ENCODE assay signal across 8 mouse cellular contexts in genomic region chr1:166154162-166155112, GRCm38 (mm10). TPM values are rescaled to one million over a fixed set of nuclear protein-coding genes. Genes with fewer than 3 reads are reported as not detected.
DNase-seq lines count a peak whose midpoint lies in the region; ATAC-seq and TF ChIP-seq lines count a peak whose summit lies in the region.

No protein-coding gene starts in this region.

- H3K9me3 ChIP-seq in ES-Bruce4 (replicated peaks; ENCODE audit: control insufficient read depth, insufficient read depth, low read length, poor library complexity, severe bottlenecking) = no peaks in the 10 kb centered on the region
- no peaks in the 10 kb centered on the region for H3K9me3 ChIP-seq in forebrain, embryonic 11.5 days (ENCODE audit: control insufficient read depth, low read length)
- no peaks in the 10 kb centered on the region for H3K9me3 ChIP-seq in heart, embryonic 16.5 days (replicated peaks; ENCODE audit: control insufficient read depth, low read length)
- no peaks in the 10 kb centered on the region for H3K9me3 ChIP-seq in liver, postnatal 0 days (ENCODE audit: low read length)
- no peaks in the 10 kb centered on the region for H3K9me3 ChIP-seq in neural tube, embryonic 14.5 days (ENCODE audit: control insufficient read depth, low read length)

- peak overlapping the region; percentile 32; the same call in 1 of the 2 replicates for H3K4me2 ChIP-seq in forebrain, embryonic 11.5 days (ENCODE audit: low read depth, low read length, severe bottlenecking)
- peak overlapping the region; percentile 59 for H3K4me2 ChIP-seq in heart, embryonic 16.5 days (ENCODE audit: low read depth, low read length)
- H3K4me2 ChIP-seq in liver, postnatal 0 days (ENCODE audit: low read depth, low read length) = 0 out of 2 replicates have a peak overlapping the region, but pooled peaks have one; percentile 13
- no peak overlapping the region for H3K4me2 ChIP-seq in neural tube, embryonic 14.5 days (ENCODE audit: low read depth, low read length)

- no peaks in the 10 kb centered on the region for H3K27me3 ChIP-seq in ES-Bruce4 (ENCODE audit: control insufficient read depth, insufficient read depth, low read length, poor library complexity, severe bottlenecking)
- H3K27me3 ChIP-seq in forebrain, embryonic 11.5 days (ENCODE audit: control insufficient read depth, insufficient read depth, low read length) = peaks cover 4% of the 10 kb centered on the region
- H3K27me3 ChIP-seq in heart, embryonic 16.5 days (ENCODE audit: control insufficient read depth, insufficient read depth, low read length) = peaks cover 22% of the 10 kb centered on the region
- H3K27me3 ChIP-seq in liver, postnatal 0 days (ENCODE audit: insufficient read depth, low read length) = peaks cover 15% of the 10 kb centered on the region; the same call in 1 of the 2 replicates
- H3K27me3 ChIP-seq in neural tube, embryonic 14.5 days (ENCODE audit: control insufficient read depth, insufficient read depth, low read length) = peaks cover 9% of the 10 kb centered on the region; the same call in 1 of the 2 replicates

- peaks cover 3% of the 10 kb centered on the region for H3K4me1 ChIP-seq in ES-Bruce4 (ENCODE audit: control insufficient read depth, insufficient read depth, low read length)
- no peaks in the 10 kb centered on the region; the same call in 1 of the 2 replicates for H3K4me1 ChIP-seq in forebrain, embryonic 11.5 days (replicated peaks; ENCODE audit: control insufficient read depth, insufficient read depth, low read length)
- peaks cover 3% of the 10 kb centered on the region for H3K4me1 ChIP-seq in heart, embryonic 16.5 days (ENCODE audit: control insufficient read depth, insufficient read depth, low read length)
- H3K4me1 ChIP-seq in liver, postnatal 0 days (ENCODE audit: insufficient read depth) = peaks cover 2% of the 10 kb centered on the region; the same call in 1 of the 2 replicates
- H3K4me1 ChIP-seq in neural tube, embryonic 14.5 days (ENCODE audit: control insufficient read depth, insufficient read depth, low read length) = peaks cover 4% of the 10 kb centered on the region; the same call in 1 of the 2 replicates

- peak; percentile 96 for TF ChIP-seq CTCF in ES-Bruce4 (IDR thresholded peaks at IDR 0.05; ENCODE audit: low read depth, low read length)
- peak; percentile 95 for TF ChIP-seq CTCF in liver, postnatal 0 days (IDR thresholded peaks at IDR 0.05; ENCODE audit: low read depth)

- 0 out of 2 replicates have a peak, but pooled peaks cover 8% of the 10 kb centered on the region for H3K36me3 ChIP-seq in ES-Bruce4 (ENCODE audit: control insufficient read depth, insufficient read depth, low read length, poor library complexity, severe bottlenecking)
- no peaks in the 10 kb centered on the region for H3K36me3 ChIP-seq in forebrain, embryonic 11.5 days (ENCODE audit: control insufficient read depth, insufficient read depth, low read length)
- no peaks in the 10 kb centered on the region for H3K36me3 ChIP-seq in heart, embryonic 16.5 days (ENCODE audit: control insufficient read depth, insufficient read depth)
- H3K36me3 ChIP-seq in liver, postnatal 0 days (replicated peaks; ENCODE audit: insufficient read depth, low read length) = no peaks in the 10 kb centered on the region
- H3K36me3 ChIP-seq in neural tube, embryonic 14.5 days (ENCODE audit: control insufficient read depth, insufficient read depth, low read length) = no peaks in the 10 kb centered on the region

- 0 out of 2 replicates have a peak, but pooled peaks have one; percentile 58 for TF ChIP-seq EP300 in ES-Bruce4 (IDR thresholded peaks at IDR 0.05; ENCODE audit: insufficient read depth, low read depth, low read length)
- no peak for TF ChIP-seq EP300 in liver, postnatal 0 days (IDR thresholded peaks at IDR 0.05; ENCODE audit: low read depth)

- H3K4me3 ChIP-seq in ES-Bruce4 (ENCODE audit: low read depth, low read length) = peak overlapping the region; percentile 32
- H3K4me3 ChIP-seq in forebrain, embryonic 11.5 days (ENCODE audit: low read depth, low read length) = no peak overlapping the region
- peak overlapping the region; percentile 9; the same call in 1 of the 2 replicates for H3K4me3 ChIP-seq in heart, embryonic 16.5 days (ENCODE audit: low read length)
- no peak overlapping the region for H3K4me3 ChIP-seq in liver, postnatal 0 days (ENCODE audit: low read depth, low read length)
- no peak overlapping the region for H3K4me3 ChIP-seq in neural tube, embryonic 14.5 days (ENCODE audit: low read depth, low read length)

- WGBS in forebrain, embryonic 11.5 days = 19% methylated on average over 29 of the region's 29 CpGs
- 7% methylated on average over 29 of the region's 29 CpGs for WGBS in heart, embryonic 16.5 days
- 13% methylated on average over 29 of the region's 29 CpGs for WGBS in liver, postnatal 0 days (ENCODE audit: insufficient replicate concordance)
- WGBS in neural tube, embryonic 14.5 days = 16% methylated on average over 29 of the region's 29 CpGs

- peak overlapping the region; percentile 58 for H3K27ac ChIP-seq in ES-Bruce4 (ENCODE audit: insufficient read depth, low read length)
- H3K27ac ChIP-seq in forebrain, embryonic 11.5 days (ENCODE audit: low read depth, low read length) = no peak overlapping the region
- H3K27ac ChIP-seq in heart, embryonic 16.5 days (ENCODE audit: low read length) = no peak overlapping the region
- H3K27ac ChIP-seq in liver, postnatal 0 days (ENCODE audit: low read depth) = no peak overlapping the region
- no peak overlapping the region for H3K27ac ChIP-seq in neural tube, embryonic 14.5 days (ENCODE audit: low read depth, low read length)

- H3K9ac ChIP-seq in ES-Bruce4 (ENCODE audit: low read depth, poor library complexity, severe bottlenecking) = peak overlapping the region; percentile 66
- no peak overlapping the region for H3K9ac ChIP-seq in forebrain, embryonic 11.5 days (ENCODE audit: low read length)
- no peak overlapping the region for H3K9ac ChIP-seq in heart, embryonic 16.5 days (ENCODE audit: low read length)
- H3K9ac ChIP-seq in liver, postnatal 0 days (replicated peaks) = no peak overlapping the region
- no peak overlapping the region for H3K9ac ChIP-seq in neural tube, embryonic 14.5 days (replicated peaks; ENCODE audit: low read depth, low read length)

- ATAC-seq in forebrain, embryonic 11.5 days (replicated peaks; ENCODE audit: low FRiP score) = peak; percentile 65
- 0 out of 2 replicates have a peak, but pooled peaks have one; percentile 45 for ATAC-seq in heart, embryonic 16.5 days (replicated peaks; ENCODE audit: extremely low read depth, insufficient read depth, low FRiP score)
- peak; percentile 59; the same call in 1 of the 2 replicates for ATAC-seq in liver, postnatal 0 days
- peak; percentile 71; the same call in 1 of the 2 replicates for ATAC-seq in neural tube, embryonic 14.5 days (ENCODE audit: low read depth)

- TF ChIP-seq POLR2A in ES-Bruce4 (IDR thresholded peaks at IDR 0.05; ENCODE audit: insufficient read depth, low read length) = no peak

- DNase-seq in c-Kit-positive CD71-positive TER-119-negative erythroid progenitor cells, embryonic 14.5 days (ENCODE audit: low read depth) = peak; percentile 52
- peak; percentile 88 for DNase-seq in forebrain, embryonic 11.5 days (ENCODE audit: low spot score)
- peak; percentile 78 to 85 for DNase-seq in kidney, postnatal 25 days
- peak; percentile 83 for DNase-seq in liver, postnatal 0 days
- peak; percentile 39 for DNase-seq in telencephalon, adult 2 months (ENCODE audit: low read depth, low spot score)

RNA-seq across cellular contexts. Expression of gene Gpa33, which starts 24.4 kb away (rescaled TPM):
- polyA plus RNA-seq in ES-Bruce4 (2011; ENCODE audit: insufficient read depth, insufficient read length, low read depth, missing spikeins) = 49.6 and 55.9 TPM in 2 replicates
- polyA plus RNA-seq in forebrain, embryonic 11.5 days (2014; fragmentation: Nextera tagmentation; extraction: Ambion mirVana) = 0.12 and 0.20 TPM in 2 replicates
- 0.11 and 0.67 TPM in 2 replicates for polyA plus RNA-seq in heart, embryonic 16.5 days (2015; fragmentation: Nextera tagmentation; extraction: Ambion mirVana)
- not detected in 2 replicates for polyA plus RNA-seq in liver, postnatal 0 days (2015; fragmentation: Nextera tagmentation; extraction: Ambion mirVana)
- not detected in 2 replicates for polyA plus RNA-seq in neural tube, embryonic 14.5 days (2014; fragmentation: Nextera tagmentation; extraction: Ambion mirVana)

RNA-seq across cellular contexts. Expression of gene Dusp27, which starts 26.7 kb away (rescaled TPM):
- 3.9 and 5.8 TPM in 2 replicates for polyA plus RNA-seq in ES-Bruce4 (2011; ENCODE audit: insufficient read depth, insufficient read length, low read depth, missing spikeins)
- 1.8 and 2.2 TPM in 2 replicates for polyA plus RNA-seq in forebrain, embryonic 11.5 days (2014; fragmentation: Nextera tagmentation; extraction: Ambion mirVana)
- polyA plus RNA-seq in heart, embryonic 16.5 days (2015; fragmentation: Nextera tagmentation; extraction: Ambion mirVana) = 50.1 and 50.5 TPM in 2 replicates
- polyA plus RNA-seq in liver, postnatal 0 days (2015; fragmentation: Nextera tagmentation; extraction: Ambion mirVana) = 0.04 and 0.20 TPM in 2 replicates
- 0.54 and 1.6 TPM in 2 replicates for polyA plus RNA-seq in neural tube, embryonic 14.5 days (2014; fragmentation: Nextera tagmentation; extraction: Ambion mirVana)

Comparison
In these comparisons a context has a peak if more than half of its experiments do, and no peak if none do; other contexts are left out.
1. H3K4me3 ChIP-seq: peak in ES-Bruce4 (single experiment) and heart, embryonic 16.5 days (single experiment); none in forebrain, embryonic 11.5 days (single experiment), liver, postnatal 0 days (single experiment) and neural tube, embryonic 14.5 days (single experiment).
2. RNA of gene Gpa33, which starts 24.4 kb away (polyA plus RNA-seq): 49.6 to 55.9 TPM in ES-Bruce4; 0.11 to 0.67 TPM in heart, embryonic 16.5 days, 0.12 to 0.20 TPM in forebrain, embryonic 11.5 days, not detected in neural tube, embryonic 14.5 days and not detected in liver, postnatal 0 days; every median in the first group is over 10 times any median in the second.
3. Peak in every context shown above with its lines, with median percentiles within 50 percentile points of each other: DNase-seq and ATAC-seq.